In genomic region chr6:106964337-106964736, GRCm38 (mm10) we compare ENCODE assay signal across 10 mouse cellular contexts.
"Had no signal": no experiment of that assay in that cellular context is flagged by ENCODE, and none has a peak within 500 bp of the region (broad histone marks: within the 10 kb centered on the region; RNA-seq: fewer than 3 reads in every experiment).

No protein-coding gene starts in this region.

- ATAC-seq: midbrain, embryonic 13.5 days; midbrain, embryonic 15.5 days had no signal

- DNase-seq: lung, adult 18-20 months; lung, embryonic 14.5 days; lung, postnatal 10 days; lung, postnatal 36 days; right cerebral cortex, postnatal 14 days; thymus, adult 2 months; thymus, postnatal 14 days; thymus, postnatal 36 days had no signal
